Mouse (Mus musculus) embryonic facial prominence, embryonic 11.5 days (tissue): ENCODE measurements around the gene Neurog1. TPM values are rescaled to one million over a fixed set of nuclear protein-coding genes. Genes with fewer than 3 reads are reported as not detected.

Source experiments
- ATAC-seq: fragments of 200-750 bp; cut with Nextera tagmentation; replicated peaks from 2 replicates; pipeline ENCODE4 v1.8.0; 2017; ENCODE audit warnings: low read depth; ENCODE audit not compliant: insufficient number of reproducible peaks, low FRiP score, low TSS enrichment
- DNase-seq: peaks from one replicate; pipeline ENCODE4 v3.0.0-alpha.2; 2015; ENCODE audit warnings: low spot score
- H3K27ac ChIP-seq: fragments of 300-500 bp; sonication (generic); replicated peaks from 2 replicates; pipeline ENCODE4 v1.5.1; 2014; ENCODE audit warnings: mild to moderate bottlenecking, low read depth, low read length, control low read depth
- H3K27me3 ChIP-seq: fragments of 300-500 bp; sonication (generic); 2 replicates; pipeline ENCODE4 v1.6.1; 2014; ENCODE audit warnings: mild to moderate bottlenecking, low read length, moderate library complexity, mixed read lengths; ENCODE audit not compliant: control insufficient read depth, insufficient read depth
- H3K36me3 ChIP-seq: fragments of 300-500 bp; sonication (generic); replicated peaks from 2 replicates; pipeline ENCODE4 v1.6.1; 2014; ENCODE audit warnings: low read depth, mild to moderate bottlenecking, low read length, moderate library complexity, mixed read lengths; ENCODE audit not compliant: control insufficient read depth, insufficient read depth
- H3K4me1 ChIP-seq: fragments of 300-500 bp; sonication (generic); 2 replicates; pipeline ENCODE4 v1.6.1; 2014; ENCODE audit warnings: low read length, mixed read lengths; ENCODE audit not compliant: control insufficient read depth, insufficient read depth
- H3K4me2 ChIP-seq: fragments of 300-500 bp; sonication (generic); 2 replicates; pipeline ENCODE4 v1.6.1; 2014; ENCODE audit warnings: low read depth, mild to moderate bottlenecking, control low read depth, low read length, moderate library complexity
- H3K4me3 ChIP-seq: fragments of 300-500 bp; sonication (generic); 2 replicates; pipeline ENCODE4 v1.5.1; 2014; ENCODE audit warnings: low read depth, low read length, control low read depth
- H3K9ac ChIP-seq: fragments of 300-500 bp; sonication (generic); replicated peaks from 2 replicates; pipeline ENCODE4 v1.6.1; 2014; ENCODE audit warnings: mild to moderate bottlenecking, control low read depth, low read length
- H3K9me3 ChIP-seq: fragments of 300-500 bp; sonication (generic); replicated peaks from 2 replicates; pipeline ENCODE4 v1.6.1; 2016; ENCODE audit warnings: mild to moderate bottlenecking, low read length, inconsistent platforms, mixed read lengths; ENCODE audit not compliant: control insufficient read depth
- WGBS: fragments of 180-500 bp; shearing (Covaris S2); extraction: QIAGEN DNeasy Blood & Tissue Kit; methylation state at CpG from one replicate; pipeline ENCODE4 v1.1.7; 2014; 5-methylcytosine and 5-hydroxymethylcytosine counted together
- polyA plus RNA-seq: library from polyadenylated mRNA; unstranded; fragments of >200 nt; fragmentation: Nextera tagmentation; extraction: Ambion mirVana; gene quantifications from 2 replicates; pipeline ENCODE4 v1.2.1, GENCODE M21; 2014

Gene Neurog1
- polyA plus RNA-seq, 1 experiment from 2014 or later, result 8.6 TPM

DNA sequence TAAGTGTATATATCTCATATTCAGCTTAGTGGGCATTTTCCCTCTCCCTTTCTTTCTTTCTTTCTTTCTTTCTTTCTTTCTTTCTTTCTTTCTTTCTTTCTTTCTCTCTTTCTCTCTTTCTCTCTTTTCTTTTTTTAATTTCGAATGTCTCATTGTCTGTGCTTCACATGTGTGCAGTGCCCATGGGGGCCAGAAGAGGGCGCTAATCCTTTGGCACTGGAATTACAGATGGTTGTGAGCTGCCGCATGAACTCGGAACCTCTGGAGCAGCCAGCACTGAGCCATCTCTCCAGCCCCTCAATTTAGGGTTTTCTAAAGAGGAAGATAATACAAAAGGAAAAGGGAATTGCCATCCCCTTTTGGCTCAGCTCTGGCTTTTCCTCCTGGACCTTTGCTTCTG lies 15.4 kb upstream of the Neurog1 start:
- no peak for DNase-seq
- H3K4me2 ChIP-seq, result no peak overlapping the region
- 80% methylated on average over 4 of the region's 4 CpGs for WGBS

DNA sequence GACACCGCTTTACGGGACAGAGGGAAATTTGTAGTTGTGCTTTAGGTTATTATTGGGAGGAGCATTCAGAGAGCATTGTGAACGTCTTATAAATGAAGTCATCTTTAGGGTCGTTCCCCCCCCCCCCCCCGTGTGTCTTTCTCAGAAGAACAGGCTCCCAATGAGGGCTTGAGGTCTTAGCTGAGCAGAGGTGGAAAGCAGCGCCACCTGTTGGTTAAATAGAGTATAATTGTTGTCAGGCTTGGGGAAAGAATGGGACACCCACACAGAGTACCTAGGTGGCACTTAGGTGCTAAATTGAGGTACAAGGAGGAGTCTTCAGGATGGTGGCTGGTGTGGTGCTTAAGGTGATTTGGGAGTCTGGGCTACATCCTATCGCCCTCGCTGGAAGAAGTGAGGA lies 14.5 kb upstream of the Neurog1 start:
- Histone ChIP-seq H3K4me2 (no peak overlapping the region), H3K9ac (no peak overlapping the region), H3K27ac (no peak overlapping the region), H3K36me3 (no peaks in the 10 kb centered on the region), H3K27me3 (peaks cover 9% of the 10 kb centered on the region; the same call in 1 of the 2 replicates), H3K4me1 (no peaks in the 10 kb centered on the region), H3K4me3 (no peak overlapping the region), H3K9me3 (no peaks in the 10 kb centered on the region; the same call in 1 of the 2 replicates)
- peak; percentile 68 for DNase-seq
- WGBS, result 43% methylated on average over 8 of the region's 8 CpGs
- ATAC-seq, result no peak; the same call in 1 of the 2 replicates

More for the DNA sequence above, 15.4 kb upstream of the Neurog1 start:
- H3K36me3 ChIP-seq, result no peaks in the 10 kb centered on the region
- no peak overlapping the region for H3K9ac ChIP-seq
- no peak overlapping the region for H3K27ac ChIP-seq
- ATAC-seq, result no peak
- H3K27me3 ChIP-seq, result peaks cover 2% of the 10 kb centered on the region; the same call in 1 of the 2 replicates
- H3K4me1 ChIP-seq, result no peaks in the 10 kb centered on the region
- no peak overlapping the region for H3K4me3 ChIP-seq
- no peaks in the 10 kb centered on the region; the same call in 1 of the 2 replicates for H3K9me3 ChIP-seq

DNA sequence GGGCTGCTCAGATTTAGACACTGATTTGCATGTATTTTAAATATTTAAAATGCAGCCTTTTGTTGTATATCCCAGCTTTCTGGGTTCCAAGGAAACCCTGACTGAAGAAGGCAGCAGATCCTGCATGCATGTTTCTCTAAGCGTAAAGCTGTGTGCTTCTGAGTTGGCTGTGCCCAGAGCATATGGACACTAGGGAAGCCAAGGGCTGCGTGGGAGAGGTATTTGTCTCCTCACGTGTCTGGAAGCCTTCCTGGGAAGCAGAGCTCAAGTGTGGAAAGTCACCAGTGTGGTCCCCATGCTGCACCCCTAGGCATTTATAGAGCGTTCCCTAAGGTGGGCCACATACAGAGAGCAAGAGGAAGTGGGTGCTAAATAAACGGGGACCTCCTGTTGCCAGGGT lies 13.7 kb upstream of the Neurog1 start:
- WGBS, result 70% methylated on average over 5 of the region's 5 CpGs
- H3K4me3 ChIP-seq, result no peak overlapping the region

DNA sequence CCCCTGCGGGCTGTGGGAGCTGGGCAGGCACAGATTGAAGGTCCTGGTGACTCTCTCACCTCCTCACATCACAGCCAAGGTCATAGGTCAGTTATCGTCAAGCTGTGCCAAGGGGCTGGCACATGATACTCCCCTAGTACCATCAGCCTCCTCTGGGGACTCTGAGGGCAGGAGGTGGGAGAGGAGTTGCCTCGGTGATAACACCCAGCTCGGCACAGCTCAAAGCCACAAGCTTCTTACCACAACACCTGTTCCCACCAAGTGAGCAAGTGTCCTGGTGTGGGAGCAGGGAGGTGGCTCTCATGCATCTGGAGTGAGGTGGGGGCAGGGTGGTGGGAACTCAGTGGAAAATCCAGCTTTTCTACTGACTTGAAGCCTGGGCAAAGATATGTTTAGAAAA lies 10.3 kb upstream of the Neurog1 start:
- peaks cover 49% of the 10 kb centered on the region for H3K27me3 ChIP-seq
- DNase-seq, result no peak
- H3K9me3 ChIP-seq, result no peaks in the 10 kb centered on the region
- no peak for ATAC-seq
- H3K27ac ChIP-seq, result no peak overlapping the region
- no peak overlapping the region for H3K9ac ChIP-seq
- H3K4me2 ChIP-seq, result no peak overlapping the region
- peaks cover 6% of the 10 kb centered on the region for H3K4me1 ChIP-seq
- no peak overlapping the region for H3K4me3 ChIP-seq
- no peaks in the 10 kb centered on the region for H3K36me3 ChIP-seq
- WGBS, result 46% methylated on average over 4 of the region's 4 CpGs

More for the DNA sequence above, 13.7 kb upstream of the Neurog1 start:
- no peak overlapping the region for H3K9ac ChIP-seq
- peaks cover 15% of the 10 kb centered on the region for H3K27me3 ChIP-seq
- ATAC-seq, result no peak
- H3K27ac ChIP-seq, result no peak overlapping the region
- DNase-seq, result no peak
- H3K36me3 ChIP-seq, result no peaks in the 10 kb centered on the region
- no peaks in the 10 kb centered on the region for H3K4me1 ChIP-seq
- no peak overlapping the region for H3K4me2 ChIP-seq
- no peaks in the 10 kb centered on the region for H3K9me3 ChIP-seq

DNA sequence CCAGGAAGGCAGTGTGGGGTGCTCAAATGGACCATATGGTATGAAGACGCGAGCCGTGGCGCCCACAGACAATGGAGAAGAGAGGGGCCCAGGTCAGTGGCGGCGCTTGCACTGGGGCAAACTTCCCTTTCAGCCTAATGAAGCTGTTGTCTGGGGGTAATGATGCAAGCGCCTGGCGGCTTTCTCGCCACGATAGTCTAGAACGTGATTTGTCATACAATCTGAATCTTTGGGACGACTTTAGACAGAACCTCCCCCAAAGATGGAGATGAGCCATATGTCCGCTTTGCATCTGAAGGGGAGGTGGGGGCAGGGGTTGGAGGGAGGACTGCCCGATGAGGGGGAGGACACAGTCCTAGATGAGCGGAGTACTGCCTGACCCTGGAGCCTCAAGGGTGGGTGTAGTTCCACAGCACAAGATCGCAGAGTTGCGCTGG lies 8.4 kb upstream of the Neurog1 start:
- Histone ChIP-seq H3K27ac (no peak overlapping the region), H3K9ac (no peak overlapping the region)

DNA sequence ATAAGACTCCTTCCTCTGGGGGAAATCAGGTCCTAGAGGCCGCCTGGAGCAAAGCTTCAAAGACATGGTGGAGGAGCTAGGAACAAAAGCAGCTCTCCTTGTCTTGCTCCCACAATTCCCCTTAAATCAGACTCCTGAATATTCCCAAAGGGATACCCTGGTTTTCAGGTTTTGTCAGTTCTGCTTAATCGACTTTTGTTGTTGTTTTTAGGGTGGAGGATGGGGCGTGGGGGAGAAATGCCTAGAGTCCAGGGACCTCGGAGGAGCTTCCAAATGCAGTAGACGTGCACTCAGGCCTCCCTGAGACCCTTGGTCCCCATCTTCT lies 7.9 kb upstream of the Neurog1 start:
- H3K4me2 ChIP-seq, result no peak overlapping the region
- WGBS, result 2% methylated on average over 5 of the region's 5 CpGs
- H3K36me3 ChIP-seq, result no peaks in the 10 kb centered on the region
- no peak overlapping the region for H3K27ac ChIP-seq
- no peak for DNase-seq
- H3K9me3 ChIP-seq, result no peaks in the 10 kb centered on the region
- no peak overlapping the region for H3K4me3 ChIP-seq
- H3K9ac ChIP-seq, result no peak overlapping the region
- peaks cover 6% of the 10 kb centered on the region for H3K4me1 ChIP-seq
- H3K27me3 ChIP-seq, result peaks cover 73% of the 10 kb centered on the region
- no peak for ATAC-seq

More for the DNA sequence above, 8.4 kb upstream of the Neurog1 start:
- peaks cover 6% of the 10 kb centered on the region for H3K4me1 ChIP-seq
- H3K4me2 ChIP-seq, result no peak overlapping the region
- peak; percentile 35 for ATAC-seq
- no peak overlapping the region for H3K4me3 ChIP-seq
- H3K36me3 ChIP-seq, result no peaks in the 10 kb centered on the region
- H3K9me3 ChIP-seq, result no peaks in the 10 kb centered on the region
- 3% methylated on average over 17 of the region's 17 CpGs for WGBS
- peaks cover 68% of the 10 kb centered on the region for H3K27me3 ChIP-seq
- no peak for DNase-seq

DNA sequence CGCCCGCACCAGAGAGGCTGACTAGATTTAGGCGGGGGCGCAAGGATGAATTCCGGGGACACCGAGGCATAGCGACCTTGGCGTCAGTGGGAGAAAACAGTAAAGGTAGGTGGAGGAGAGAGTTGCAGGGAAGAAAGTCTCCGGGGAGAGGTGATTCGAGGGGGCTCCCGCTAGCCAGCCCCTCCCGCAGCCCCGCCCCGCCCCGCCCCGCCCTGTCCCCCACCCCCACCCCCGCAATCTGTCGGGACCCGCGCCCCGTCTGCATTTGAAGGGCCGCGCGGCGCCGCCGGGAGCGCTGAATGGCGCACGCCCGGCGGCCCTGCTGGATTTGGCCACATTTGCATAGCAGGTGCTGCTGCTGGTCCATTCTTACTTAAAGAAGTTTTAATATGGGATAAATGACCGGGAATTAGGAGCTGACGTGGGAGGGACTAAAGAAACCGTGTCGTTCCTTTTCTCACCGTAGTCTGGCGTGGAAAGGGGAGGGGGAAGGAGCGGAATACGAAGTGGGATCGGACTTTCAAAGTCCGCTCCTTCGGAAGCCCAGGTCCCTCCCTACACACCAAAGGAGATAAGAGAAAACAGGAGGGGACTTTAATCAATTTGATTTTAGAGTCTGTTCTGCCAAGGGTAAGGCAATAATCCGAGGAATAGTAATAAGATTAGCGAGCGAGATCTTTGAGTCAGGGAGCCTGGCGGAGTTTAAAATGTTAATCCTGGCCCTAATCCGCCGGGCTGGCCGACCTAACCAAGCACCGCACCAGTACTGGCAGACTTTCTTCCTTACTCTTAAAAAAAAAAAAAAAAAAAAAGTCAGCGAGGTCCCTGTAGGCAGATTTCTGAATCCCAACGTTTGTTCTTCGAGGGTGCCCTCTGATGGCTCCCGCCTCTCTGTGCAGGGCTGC lies 7.3 kb upstream of the Neurog1 start:
- Histone ChIP-seq H3K27me3 (peaks cover 79% of the 10 kb centered on the region), H3K4me2 (peak overlapping the region; percentile 46), H3K36me3 (no peaks in the 10 kb centered on the region), H3K4me3 (peak overlapping the region; percentile 24), H3K27ac (no peak overlapping the region), H3K9ac (no peak overlapping the region), H3K4me1 (peaks cover 6% of the 10 kb centered on the region), H3K9me3 (no peaks in the 10 kb centered on the region)
- WGBS, result 1% methylated on average over 54 of the region's 55 CpGs
- peak; percentile 49 for DNase-seq
- no peak for ATAC-seq
